9 mouse cellular contexts compared by ENCODE assay signal in genomic region chr1:171279721-171280120, GRCm38 (mm10). TPM values are rescaled to one million over a fixed set of nuclear protein-coding genes. Genes with fewer than 3 reads are reported as not detected.
DNase-seq lines count a peak whose midpoint lies in the region; ATAC-seq and TF ChIP-seq lines count a peak whose summit lies in the region.
"Had no signal": no experiment of that assay in that cellular context is flagged by ENCODE, and none has a peak within 500 bp of the region (broad histone marks: within the 10 kb centered on the region; RNA-seq: fewer than 3 reads in every experiment).

No protein-coding gene starts in this region.

- H3K4me2 ChIP-seq in neural tube, embryonic 11.5 days (ENCODE audit: low read depth) = peak overlapping the region; percentile 84
- H3K4me2 ChIP-seq in liver, embryonic 11.5 days = peak overlapping the region; percentile 63
- H3K4me2 ChIP-seq in stomach, postnatal 0 days (replicated peaks; ENCODE audit: low read depth) = peak overlapping the region; percentile 87

- DNase-seq in cerebellum, adult 11-12 months = peak; percentile 33
- DNase-seq in cerebellum, adult 11 months = no peak
- no peak for DNase-seq in neural tube, embryonic 11.5 days (ENCODE audit: low spot score)
- DNase-seq in neural tube, embryonic 10.5 days (ENCODE audit: extremely low spot score, low spot score) = no peak
- peak; percentile 29 for DNase-seq in liver, embryonic 11.5 days (ENCODE audit: low spot score)
- no peak for DNase-seq in stomach, postnatal 0 days (ENCODE audit: low spot score)
- DNase-seq in gastrocnemius, postnatal 25 days = no peak
- DNase-seq: adrenal gland, postnatal 36 days had no signal

- no peak for ATAC-seq in neural tube, embryonic 11.5 days (ENCODE audit: insufficient read depth, low FRiP score, low TSS enrichment)
- no peak for ATAC-seq in liver, embryonic 11.5 days (replicated peaks; ENCODE audit: low FRiP score)
- ATAC-seq in stomach, postnatal 0 days (ENCODE audit: low FRiP score, low TSS enrichment) = no peak
- ATAC-seq in inflammation-experienced regulatory T-cells, adult 6 months = no peak

- no peak overlapping the region for H3K27ac ChIP-seq in neural tube, embryonic 11.5 days (ENCODE audit: low read depth, low read length)
- H3K27ac ChIP-seq in liver, embryonic 11.5 days (ENCODE audit: low read depth, low read length) = peak overlapping the region; percentile 99
- H3K27ac ChIP-seq in stomach, postnatal 0 days (replicated peaks) = no peak overlapping the region

- H3K27me3 ChIP-seq in neural tube, embryonic 11.5 days (ENCODE audit: control insufficient read depth, insufficient read depth, low read length) = no peaks in the 10 kb centered on the region
- no peaks in the 10 kb centered on the region for H3K27me3 ChIP-seq in liver, embryonic 11.5 days (replicated peaks; ENCODE audit: control insufficient read depth, insufficient read depth, low read length)
- H3K27me3 ChIP-seq in stomach, postnatal 0 days (ENCODE audit: control insufficient read depth, insufficient read depth, low read length) = no peaks in the 10 kb centered on the region

- H3K36me3 ChIP-seq in neural tube, embryonic 11.5 days (ENCODE audit: control insufficient read depth, insufficient read depth, low read length) = peaks cover 16% of the 10 kb centered on the region
- H3K36me3 ChIP-seq in liver, embryonic 11.5 days (ENCODE audit: control insufficient read depth, insufficient read depth, low read length) = peaks cover 36% of the 10 kb centered on the region
- peaks cover 27% of the 10 kb centered on the region for H3K36me3 ChIP-seq in stomach, postnatal 0 days (ENCODE audit: control insufficient read depth, insufficient read depth, low read length)

- no peaks in the 10 kb centered on the region for H3K9me3 ChIP-seq in neural tube, embryonic 11.5 days (ENCODE audit: control insufficient read depth, low read length)
- no peaks in the 10 kb centered on the region for H3K9me3 ChIP-seq in liver, embryonic 11.5 days (ENCODE audit: control insufficient read depth, low read length)
- no peaks in the 10 kb centered on the region for H3K9me3 ChIP-seq in stomach, postnatal 0 days (ENCODE audit: control insufficient read depth, low read length)

- H3K4me3 ChIP-seq in neural tube, embryonic 11.5 days (ENCODE audit: low read depth, low read length) = peak overlapping the region; percentile 67
- H3K4me3 ChIP-seq in liver, embryonic 11.5 days (ENCODE audit: low read depth, low read length) = peak overlapping the region; percentile 76
- H3K4me3 ChIP-seq in stomach, postnatal 0 days (ENCODE audit: low read depth, low read length) = peak overlapping the region; percentile 62; the same call in 1 of the 2 replicates

- TF ChIP-seq CTCF in stomach, postnatal 0 days (IDR thresholded peaks at IDR 0.05; ENCODE audit: low read depth) = no peak

- no peak for TF ChIP-seq EP300 in stomach, postnatal 0 days (optimal IDR thresholded peaks at IDR 0.05)

- 68% methylated on average over 5 of the region's 5 CpGs for WGBS in neural tube, embryonic 11.5 days
- WGBS in liver, embryonic 11.5 days = 56% methylated on average over 5 of the region's 5 CpGs
- WGBS in stomach, postnatal 0 days = 73% methylated on average over 5 of the region's 5 CpGs

- H3K9ac ChIP-seq in neural tube, embryonic 11.5 days (ENCODE audit: low read length) = peak overlapping the region; percentile 61
- H3K9ac ChIP-seq in liver, embryonic 11.5 days (ENCODE audit: low read depth, low read length) = peak overlapping the region; percentile 94
- peak overlapping the region; percentile 75 for H3K9ac ChIP-seq in stomach, postnatal 0 days (ENCODE audit: low read length)

- peaks cover 6% of the 10 kb centered on the region; the same call in 1 of the 2 replicates for H3K4me1 ChIP-seq in neural tube, embryonic 11.5 days (ENCODE audit: control insufficient read depth, insufficient read depth, low read length)
- peaks cover 6% of the 10 kb centered on the region; the same call in 1 of the 2 replicates for H3K4me1 ChIP-seq in liver, embryonic 11.5 days (replicated peaks; ENCODE audit: control insufficient read depth, insufficient read depth, low read length)
- 0 out of 2 replicates have a peak, but pooled peaks cover 2% of the 10 kb centered on the region for H3K4me1 ChIP-seq in stomach, postnatal 0 days (replicated peaks; ENCODE audit: control insufficient read depth, insufficient read depth)

RNA-seq across cellular contexts. Expression of gene Ppox, which starts 1.3 kb away (rescaled TPM):
- polyA plus RNA-seq in neural tube, embryonic 11.5 days (2014; fragmentation: Nextera tagmentation; extraction: Ambion mirVana) = 55.6 and 65.3 TPM in 2 replicates
- polyA plus RNA-seq in liver, embryonic 11.5 days (2014; fragmentation: Nextera tagmentation; extraction: Ambion mirVana) = 131 and 133 TPM in 2 replicates
- polyA plus RNA-seq in stomach, postnatal 0 days (2015; fragmentation: Nextera tagmentation; extraction: Ambion mirVana) = 16.8 and 21.3 TPM in 2 replicates
- total RNA-seq in gastrocnemius, postnatal 25 days (2021) = 10 to 100 TPM in 1 of 2 experiments, 1 to 10 TPM in 1; 9.4 to 11.6 TPM
- polyA plus RNA-seq in inflammation-experienced regulatory T-cells, adult 6 months (2017; shearing (Covaris generic)) = 10 to 100 TPM; 38.2 to 90.1 (median 78.6) TPM

RNA-seq across cellular contexts. Expression of gene Usp21, which starts 8.1 kb away (rescaled TPM):
- polyA plus RNA-seq in neural tube, embryonic 11.5 days (2014; fragmentation: Nextera tagmentation; extraction: Ambion mirVana) = 90.3 and 104 TPM in 2 replicates
- 51.0 and 53.1 TPM in 2 replicates for polyA plus RNA-seq in liver, embryonic 11.5 days (2014; fragmentation: Nextera tagmentation; extraction: Ambion mirVana)
- polyA plus RNA-seq in stomach, postnatal 0 days (2015; fragmentation: Nextera tagmentation; extraction: Ambion mirVana) = 25.0 and 26.4 TPM in 2 replicates
- 10 to 100 TPM; 14.2 to 15.7 TPM for total RNA-seq in gastrocnemius, postnatal 25 days (2021)
- 10 to 100 TPM; 11.0 to 25.3 (median 15.4) TPM for polyA plus RNA-seq in inflammation-experienced regulatory T-cells, adult 6 months (2017; shearing (Covaris generic))

RNA-seq across cellular contexts. Expression of gene B4galt3, which starts 9.6 kb away (rescaled TPM):
- 67.4 and 70.6 TPM in 2 replicates for polyA plus RNA-seq in neural tube, embryonic 11.5 days (2014; fragmentation: Nextera tagmentation; extraction: Ambion mirVana)
- 49.0 and 50.6 TPM in 2 replicates for polyA plus RNA-seq in liver, embryonic 11.5 days (2014; fragmentation: Nextera tagmentation; extraction: Ambion mirVana)
- 32.9 and 34.2 TPM in 2 replicates for polyA plus RNA-seq in stomach, postnatal 0 days (2015; fragmentation: Nextera tagmentation; extraction: Ambion mirVana)
- total RNA-seq in gastrocnemius, postnatal 25 days (2021) = 1 to 10 TPM; 8.6 to 9.8 TPM
- 10 to 100 TPM; 35.3 to 68.9 (median 60.8) TPM for polyA plus RNA-seq in inflammation-experienced regulatory T-cells, adult 6 months (2017; shearing (Covaris generic))

RNA-seq across cellular contexts. Expression of gene Ufc1, which starts 15.1 kb away (rescaled TPM):
- polyA plus RNA-seq in neural tube, embryonic 11.5 days (2014; fragmentation: Nextera tagmentation; extraction: Ambion mirVana) = 102 and 103 TPM in 2 replicates
- polyA plus RNA-seq in liver, embryonic 11.5 days (2014; fragmentation: Nextera tagmentation; extraction: Ambion mirVana) = 83.7 TPM in 2 replicates
- polyA plus RNA-seq in stomach, postnatal 0 days (2015; fragmentation: Nextera tagmentation; extraction: Ambion mirVana) = 134 and 135 TPM in 2 replicates
- total RNA-seq in gastrocnemius, postnatal 25 days (2021) = 10 to 100 TPM; 70.9 to 80.8 TPM
- 100 to 1,000 TPM in 1 of 3 experiments, 10 to 100 TPM in 2; 74.6 to 118 (median 92.5) TPM for polyA plus RNA-seq in inflammation-experienced regulatory T-cells, adult 6 months (2017; shearing (Covaris generic))

RNA-seq across cellular contexts. Expression of gene Ndufs2, which starts 28.5 kb away (rescaled TPM):
- 242 and 286 TPM in 2 replicates for polyA plus RNA-seq in neural tube, embryonic 11.5 days (2014; fragmentation: Nextera tagmentation; extraction: Ambion mirVana)
- polyA plus RNA-seq in liver, embryonic 11.5 days (2014; fragmentation: Nextera tagmentation; extraction: Ambion mirVana) = 256 and 262 TPM in 2 replicates
- 210 and 218 TPM in 2 replicates for polyA plus RNA-seq in stomach, postnatal 0 days (2015; fragmentation: Nextera tagmentation; extraction: Ambion mirVana)
- total RNA-seq in gastrocnemius, postnatal 25 days (2021) = 1,000 to 10,000 TPM in 1 of 2 experiments, 100 to 1,000 TPM in 1; 872 to 1,009 TPM
- 100 to 1,000 TPM; 106 to 120 (median 119) TPM for polyA plus RNA-seq in inflammation-experienced regulatory T-cells, adult 6 months (2017; shearing (Covaris generic))

Comparison
In these comparisons a context has a peak if more than half of its experiments do, and no peak if none do; other contexts are left out.
1. DNase-seq: peak in cerebellum, adult 11-12 months (single experiment) and liver, embryonic 11.5 days (single experiment); none in cerebellum, adult 11 months (single experiment), neural tube, embryonic 11.5 days (single experiment), neural tube, embryonic 10.5 days (single experiment), stomach, postnatal 0 days (single experiment) and gastrocnemius, postnatal 25 days (single experiment).
2. Peak in every context shown above with its lines, with median percentiles within 50 percentile points of each other: H3K4me2 ChIP-seq, H3K4me3 ChIP-seq and H3K9ac ChIP-seq.